Mouse (Mus musculus) cerebellum, postnatal 14 days (tissue): ENCODE data around the gene Galnt4.
"Not testable (repeated sequence)": the region's sequence is repeated elsewhere in the genome, so short reads cannot be mapped to it uniquely, and the experiment has no call there.

Experiments
- DNase-seq, 2 experiments: peaks; one replicate each; pipeline ENCODE4 v3.0.0; 2021; ENCODE audit warnings: mixed read lengths in 2 of 2

Gene Galnt4

GRCm38 (mm10) chr10:99157697-99158096 lies 49.7 kb downstream of the Galnt4 start:
- DNase-seq, result not testable (repeated sequence)

GRCm38 (mm10) chr10:99161987-99162582 lies 54.1 kb downstream of the Galnt4 start:
- peak; percentile 57 to 63 for DNase-seq
